Mouse (Mus musculus) lung, adult 18-20 months (tissue): Measurements from ENCODE around the gene Smarcd1.

ENCODE experiments used
- DNase-seq, 2 experiments: peaks; one replicate each; pipeline ENCODE4 v3.0.0; 2022; ENCODE audit warnings: mixed read lengths in 2 of 2

The Smarcd1 gene

GRCm38 (mm10) chr15:99701999-99702900 lies at the start of gene Smarcd1:
Smarcd1 (plus strand) TSS chr15:99702129.
- DNase-seq, result peak; percentile 93 to 95

GRCm38 (mm10) chr15:99653291-99653690 lies 48.6 kb upstream of the Smarcd1 start:
- no peak for DNase-seq

GRCm38 (mm10) chr15:99653876-99654275 lies 48.1 kb upstream of the Smarcd1 start:
- no peak for DNase-seq

GRCm38 (mm10) chr15:99655956-99656355 lies 46.0 kb upstream of the Smarcd1 start:
- no peak for DNase-seq

DNA sequence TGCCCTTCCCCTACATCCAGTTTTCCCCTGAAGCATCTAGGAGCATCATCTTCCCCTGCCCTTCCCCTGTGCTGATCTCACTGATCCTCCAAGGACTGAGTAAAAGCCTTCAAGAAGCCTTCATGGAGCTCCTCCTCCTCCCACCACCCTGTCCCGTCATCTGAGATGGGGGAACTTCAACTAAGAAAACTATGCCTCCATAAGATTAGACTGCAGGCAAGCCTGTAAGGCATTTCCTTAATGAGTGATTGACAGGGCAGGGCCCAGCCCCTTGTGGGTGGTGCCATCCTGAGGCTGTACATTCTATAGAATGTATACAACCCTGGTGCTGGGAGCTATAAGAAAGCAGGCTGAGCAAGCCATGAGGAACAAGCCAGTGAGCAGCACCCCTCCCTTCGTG lies 43.5 kb upstream of the Smarcd1 start:
- DNase-seq, result no peak

DNA sequence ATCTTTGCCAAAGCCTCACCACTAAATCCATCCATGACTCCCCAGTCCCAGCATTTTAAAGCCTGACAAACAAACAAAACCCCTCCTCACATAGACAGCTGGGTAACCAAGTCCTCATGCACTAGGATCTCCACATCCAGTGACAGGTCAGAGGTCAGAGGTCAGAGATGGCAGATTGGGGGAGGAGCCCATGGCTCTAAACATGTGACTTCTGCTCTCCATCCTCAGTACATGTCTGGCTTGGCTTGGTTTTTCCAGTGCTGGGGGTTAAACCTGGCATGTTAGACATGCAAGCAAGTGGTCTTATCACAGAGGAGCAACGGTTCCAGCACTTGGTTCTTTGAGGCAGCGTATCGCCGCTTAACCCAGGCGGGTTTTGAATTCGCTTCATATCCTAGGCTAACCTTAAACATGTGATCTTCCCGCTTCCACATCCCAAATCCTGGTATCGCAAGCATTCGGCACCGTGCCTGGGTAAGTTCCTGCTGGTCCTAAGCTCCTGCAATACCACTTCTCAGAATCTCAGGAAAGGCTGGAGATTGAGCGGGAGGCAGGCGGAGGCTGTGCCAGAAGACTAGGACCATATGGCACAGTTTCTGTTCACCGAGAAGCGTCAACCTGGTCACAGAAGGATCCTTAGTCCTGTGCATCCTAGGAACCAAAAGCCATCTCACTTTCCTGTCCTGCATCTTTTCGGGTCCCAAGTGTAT lies 40.7 kb upstream of the Smarcd1 start:
- DNase-seq, result no peak

DNA sequence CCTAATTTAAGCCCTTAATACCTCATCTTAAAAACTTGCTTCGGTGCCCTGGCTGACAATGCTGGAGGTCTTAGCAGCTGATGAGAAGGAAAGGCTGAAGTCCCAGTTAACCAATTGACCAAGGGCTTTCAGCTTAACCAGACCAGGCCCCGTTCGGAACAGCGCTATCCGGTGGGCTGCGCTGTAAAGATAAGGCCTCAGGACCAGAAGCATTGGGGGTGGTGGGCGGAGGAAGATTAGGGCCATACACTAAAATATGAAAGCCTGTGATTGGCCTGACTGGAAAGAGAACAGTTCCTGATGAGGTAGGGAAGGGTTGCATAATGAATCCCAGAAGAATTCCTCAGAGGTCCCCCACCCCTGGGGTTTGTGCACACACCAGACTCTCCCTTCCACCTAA lies 39.6 kb upstream of the Smarcd1 start:
- no peak for DNase-seq

- no peak for DNase-seq
These were observed 37.8 kb upstream of the Smarcd1 start for GRCm38 (mm10) chr15:99663964-99664599.

DNA sequence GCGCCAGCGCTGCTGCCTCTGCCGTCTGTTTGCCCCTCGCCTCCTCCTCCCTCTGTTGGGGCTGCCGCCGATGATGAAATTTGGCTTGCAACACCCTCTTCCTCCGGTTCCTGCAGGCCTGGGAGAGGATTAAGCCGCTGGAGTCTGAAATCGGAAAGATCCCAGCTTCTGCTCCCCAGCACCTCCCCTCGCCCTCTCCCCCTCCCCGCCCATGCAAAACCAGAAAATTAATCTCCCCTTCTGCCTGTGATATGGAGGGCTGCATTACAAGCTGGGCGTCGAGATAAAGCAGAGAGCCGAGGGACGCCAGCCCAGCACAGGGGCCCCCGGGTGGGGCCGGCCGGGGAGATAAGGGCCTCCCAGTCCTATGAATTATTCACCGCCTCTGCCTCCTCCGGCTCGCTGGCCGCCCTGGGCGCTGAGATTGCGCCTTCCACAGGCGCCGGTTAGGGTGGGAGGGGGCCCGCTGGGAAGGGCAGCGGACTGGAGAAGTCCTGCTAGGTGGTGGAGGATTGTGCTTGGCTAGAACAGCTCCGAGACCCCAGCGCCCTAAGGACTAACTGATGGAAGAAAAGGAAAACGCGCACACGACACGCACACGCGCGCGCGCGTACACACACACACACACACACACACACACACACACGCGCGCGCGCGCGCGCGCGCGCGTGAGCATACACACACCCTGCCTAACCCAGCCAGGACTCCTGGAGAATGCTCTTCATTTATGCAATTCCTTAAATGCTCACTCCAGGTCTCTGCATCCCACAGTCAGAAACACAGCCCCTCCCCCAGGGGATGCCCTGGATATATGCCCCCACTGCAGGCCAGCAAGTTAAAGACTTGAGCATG lies 37.1 kb upstream of the Smarcd1 start:
- DNase-seq, result peak; percentile 74 to 83

DNA sequence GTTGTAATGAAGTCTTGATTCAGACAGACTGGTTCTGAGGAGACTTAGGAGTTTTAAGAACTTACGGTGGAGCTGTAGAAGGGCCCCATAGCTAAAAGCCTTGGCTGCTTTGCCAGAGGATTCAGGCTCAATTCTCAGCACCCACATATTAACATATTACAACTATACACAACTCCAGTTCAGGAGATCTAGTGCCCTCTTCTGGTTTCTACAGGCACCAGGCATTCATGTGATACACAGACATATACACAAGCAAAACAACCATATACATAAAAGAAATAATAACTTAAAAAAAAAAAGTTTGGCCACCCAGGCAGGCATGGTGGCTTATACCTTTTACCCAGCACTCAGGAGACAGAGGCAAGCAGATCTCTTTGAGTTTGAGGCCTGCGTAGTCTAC lies 34.4 kb upstream of the Smarcd1 start:
- DNase-seq, result no peak

- peak; percentile 68 to 75 for DNase-seq
These were observed 33.0 kb upstream of the Smarcd1 start for GRCm38 (mm10) chr15:99668881-99669280.

GRCm38 (mm10) chr15:99669392-99669791 lies 32.5 kb upstream of the Smarcd1 start:
- no peak for DNase-seq

GRCm38 (mm10) chr15:99670154-99670821 lies 31.6 kb upstream of the Smarcd1 start, which contains the start of gene Asic1:
Asic1 (plus strand) TSS chr15:99670368.
- DNase-seq, result peak; percentile 53 to 67

DNA sequence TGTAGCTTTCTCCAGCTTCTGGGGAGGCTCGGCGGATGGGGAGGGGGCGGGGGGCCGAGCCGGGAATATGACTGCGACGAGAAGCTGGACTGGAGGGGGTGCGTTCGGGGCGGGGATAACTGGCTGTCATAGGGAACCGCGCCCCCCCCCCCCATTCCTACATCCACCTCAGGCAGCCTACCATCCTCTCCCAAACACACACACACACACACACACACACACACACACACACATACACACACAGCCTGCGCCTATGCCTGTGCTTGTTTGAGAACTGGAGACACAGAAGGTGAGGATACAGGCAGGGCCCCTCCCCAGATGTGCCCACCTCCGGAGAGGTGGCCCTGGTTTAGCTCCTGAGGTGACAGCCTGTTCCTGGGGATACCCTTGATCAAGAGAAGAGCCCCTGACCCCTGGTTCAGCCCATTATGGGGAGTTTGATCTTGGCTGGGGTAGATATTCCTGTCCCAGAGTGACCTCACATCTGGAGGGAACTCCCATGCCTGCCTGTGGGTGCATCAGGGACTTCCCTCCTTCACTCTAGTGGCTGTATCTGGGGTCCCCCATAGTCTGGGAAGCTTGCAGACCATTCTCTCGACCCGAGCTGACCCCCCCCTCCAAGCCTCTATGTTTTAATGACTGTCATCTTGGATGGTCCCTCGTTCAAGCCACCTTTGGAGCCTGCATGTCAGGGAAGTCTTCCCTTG lies 30.8 kb upstream of the Smarcd1 start:
- DNase-seq, result no peak

DNA sequence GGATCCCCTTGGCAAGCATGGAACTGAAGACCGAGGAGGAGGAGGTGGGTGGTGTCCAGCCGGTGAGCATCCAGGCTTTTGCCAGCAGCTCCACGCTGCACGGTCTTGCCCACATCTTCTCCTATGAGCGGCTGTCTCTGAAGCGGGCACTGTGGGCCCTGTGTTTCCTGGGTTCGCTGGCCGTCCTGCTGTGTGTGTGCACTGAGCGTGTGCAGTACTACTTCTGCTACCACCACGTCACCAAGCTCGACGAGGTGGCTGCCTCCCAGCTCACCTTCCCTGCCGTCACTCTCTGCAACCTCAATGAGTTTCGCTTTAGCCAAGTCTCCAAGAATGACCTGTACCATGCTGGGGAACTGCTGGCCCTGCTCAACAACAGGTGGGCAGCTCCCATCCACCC lies 30.1 kb upstream of the Smarcd1 start:
- no peak for DNase-seq

GRCm38 (mm10) chr15:99674866-99675265 lies 27.1 kb upstream of the Smarcd1 start:
- no peak for DNase-seq

DNA sequence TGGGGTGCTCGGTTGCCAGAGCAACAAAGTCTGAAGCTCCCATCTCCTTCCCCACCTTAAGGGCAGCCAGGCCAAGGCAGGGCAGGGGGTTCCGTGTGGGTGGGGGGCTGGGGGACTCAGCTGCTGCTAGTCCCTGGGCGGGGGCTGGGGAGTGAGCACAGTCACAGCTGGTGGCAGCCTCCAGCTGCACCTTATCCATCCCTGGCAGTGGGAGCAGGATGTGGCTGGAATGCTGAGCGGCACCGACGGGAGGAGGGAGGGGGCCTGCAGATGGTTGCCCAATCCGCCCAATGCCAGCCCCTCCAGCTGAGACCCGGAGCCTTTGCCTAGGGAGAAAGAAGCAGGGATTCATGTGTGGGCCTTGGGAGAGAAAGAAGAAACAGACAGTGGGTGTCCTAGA lies 24.8 kb upstream of the Smarcd1 start:
- no peak for DNase-seq

DNA sequence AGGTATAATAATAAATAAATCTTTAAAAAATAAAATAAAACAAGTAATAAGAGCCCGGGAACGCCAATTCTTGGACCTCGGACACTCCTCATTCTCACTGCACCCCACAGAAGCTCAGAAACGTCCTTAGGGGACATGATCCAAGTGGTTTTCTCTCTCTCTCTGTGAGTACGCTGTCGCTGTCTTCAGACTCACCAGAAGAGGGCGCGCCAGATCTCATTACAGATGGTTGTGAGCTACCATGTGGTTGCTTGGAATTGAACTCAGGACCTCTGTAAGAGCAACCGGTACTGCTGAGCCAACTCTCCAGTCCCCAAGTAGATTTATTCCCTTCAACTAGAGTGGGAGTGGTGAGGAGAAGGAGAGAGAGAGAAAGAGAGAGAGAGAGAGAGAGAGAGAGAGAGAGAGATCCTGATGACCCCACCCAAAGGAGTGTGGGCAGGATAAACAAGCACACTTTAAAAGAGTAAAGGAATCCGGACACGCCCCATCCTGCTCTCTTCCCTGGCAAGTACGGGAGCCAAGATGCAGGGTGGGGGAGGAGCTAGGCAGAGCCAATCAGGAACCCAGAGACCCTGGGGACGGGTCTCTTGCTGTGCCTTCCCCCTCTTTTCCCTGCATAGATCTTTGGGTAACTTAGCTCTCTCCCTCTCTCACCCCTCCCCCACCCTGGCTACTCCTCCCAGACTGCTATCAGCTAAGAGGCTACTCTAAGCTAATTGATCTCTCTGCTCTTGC lies 23.7 kb upstream of the Smarcd1 start:
- DNase-seq, result peak in 1 of 2 experiments; percentile 48

DNA sequence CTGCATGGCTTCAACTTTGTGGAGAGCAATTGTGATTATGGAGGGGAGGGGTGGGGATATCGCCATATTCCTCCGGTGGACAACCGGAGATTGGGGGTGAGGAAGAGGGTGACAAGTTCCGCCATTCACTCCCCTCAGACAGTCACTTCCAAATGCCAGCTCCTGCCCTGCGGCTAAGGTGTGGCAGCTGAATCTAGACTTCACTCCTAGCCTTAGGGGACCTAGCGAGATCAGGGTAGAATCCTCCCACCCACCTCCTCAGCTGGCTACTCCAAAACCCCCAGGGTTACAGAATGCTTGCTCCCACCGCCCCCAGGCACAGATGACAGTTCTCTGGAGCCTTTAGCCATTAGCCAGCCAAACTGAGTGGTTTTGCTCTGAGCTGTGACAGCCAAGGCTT lies 22.9 kb upstream of the Smarcd1 start:
- no peak for DNase-seq

- DNase-seq, result no peak
These were observed 19.0 kb upstream of the Smarcd1 start for GRCm38 (mm10) chr15:99682880-99683279.

GRCm38 (mm10) chr15:99684156-99684555 lies 17.8 kb upstream of the Smarcd1 start:
- no peak for DNase-seq
